Mouse (Mus musculus): ENCODE results near the gene Rnls. TPM values are rescaled to one million over a fixed set of nuclear protein-coding genes. Genes with fewer than 3 reads are reported as not detected.

Gene Rnls
- polyA plus RNA-seq, 1 experiment from 2014 or later = 7.7 TPM

- Histone ChIP-seq H3K4me2 (ENCODE audit: low read depth, low read length) (no peak overlapping the region), H3K9me3 (ENCODE audit: control insufficient read depth, low read length) (no peaks in the 10 kb centered on the region), H3K27me3 (replicated peaks; ENCODE audit: control insufficient read depth, insufficient read depth, low read length) (no peaks in the 10 kb centered on the region), H3K9ac (ENCODE audit: low read depth, low read length) (no peak overlapping the region), H3K36me3 (ENCODE audit: control insufficient read depth, insufficient read depth, low read length) (no peaks in the 10 kb centered on the region), H3K27ac (ENCODE audit: low read length) (no peak overlapping the region), H3K4me1 (ENCODE audit: control insufficient read depth, insufficient read depth, low read length) (no peaks in the 10 kb centered on the region), H3K4me3 (ENCODE audit: low read length) (no peak overlapping the region)
- no peak for ATAC-seq
- 87% methylated on average over 2 of the region's 2 CpGs for WGBS
These were observed 248.9 kb downstream of the Rnls start for GRCm38 (mm10) chr19:33143198-33143597.

GRCm38 (mm10) chr19:33137316-33137715 is 254.8 kb downstream of the Rnls start:
- H3K9ac ChIP-seq (ENCODE audit: low read depth, low read length) = no peak overlapping the region
- H3K4me3 ChIP-seq (ENCODE audit: low read length) = no peak overlapping the region
- H3K4me1 ChIP-seq (ENCODE audit: control insufficient read depth, insufficient read depth, low read length) = no peaks in the 10 kb centered on the region
- H3K27me3 ChIP-seq (replicated peaks; ENCODE audit: control insufficient read depth, insufficient read depth, low read length) = no peaks in the 10 kb centered on the region
- no peaks in the 10 kb centered on the region for H3K9me3 ChIP-seq (ENCODE audit: control insufficient read depth, low read length)
- 80% methylated on average over 5 of the region's 5 CpGs for WGBS
- no peaks in the 10 kb centered on the region for H3K36me3 ChIP-seq (ENCODE audit: control insufficient read depth, insufficient read depth, low read length)
- ATAC-seq = no peak
- no peak overlapping the region for H3K4me2 ChIP-seq (ENCODE audit: low read depth, low read length)
- no peak overlapping the region for H3K27ac ChIP-seq (ENCODE audit: low read length)

- no peak overlapping the region for H3K9ac ChIP-seq (ENCODE audit: low read depth, low read length)
- H3K4me3 ChIP-seq (ENCODE audit: low read length) = no peak overlapping the region
- no peak for ATAC-seq
- H3K27ac ChIP-seq (ENCODE audit: low read length) = no peak overlapping the region
- H3K36me3 ChIP-seq (ENCODE audit: control insufficient read depth, insufficient read depth, low read length) = no peaks in the 10 kb centered on the region
- no peaks in the 10 kb centered on the region for H3K9me3 ChIP-seq (ENCODE audit: control insufficient read depth, low read length)
- no peak overlapping the region for H3K4me2 ChIP-seq (ENCODE audit: low read depth, low read length)
- no peaks in the 10 kb centered on the region for H3K4me1 ChIP-seq (ENCODE audit: control insufficient read depth, insufficient read depth, low read length)
- no peaks in the 10 kb centered on the region for H3K27me3 ChIP-seq (replicated peaks; ENCODE audit: control insufficient read depth, insufficient read depth, low read length)
- 84% methylated on average over 6 of the region's 6 CpGs for WGBS
These were observed 269.4 kb downstream of the Rnls start for GRCm38 (mm10) chr19:33122611-33123226.

GRCm38 (mm10) chr19:33119947-33120346 is 272.1 kb downstream of the Rnls start:
- no peaks in the 10 kb centered on the region for H3K36me3 ChIP-seq (ENCODE audit: control insufficient read depth, insufficient read depth, low read length)
- H3K4me3 ChIP-seq (ENCODE audit: low read length) = no peak overlapping the region
- no peaks in the 10 kb centered on the region for H3K27me3 ChIP-seq (replicated peaks; ENCODE audit: control insufficient read depth, insufficient read depth, low read length)
- H3K9ac ChIP-seq (ENCODE audit: low read depth, low read length) = no peak overlapping the region
- ATAC-seq = no peak
- H3K9me3 ChIP-seq (ENCODE audit: control insufficient read depth, low read length) = no peaks in the 10 kb centered on the region
- no peak overlapping the region for H3K4me2 ChIP-seq (ENCODE audit: low read depth, low read length)
- H3K4me1 ChIP-seq (ENCODE audit: control insufficient read depth, insufficient read depth, low read length) = no peaks in the 10 kb centered on the region
- H3K27ac ChIP-seq (ENCODE audit: low read length) = no peak overlapping the region
- WGBS = 83% methylated on average over 5 of the region's 5 CpGs

- no peak overlapping the region for H3K27ac ChIP-seq (ENCODE audit: low read length)
- H3K4me2 ChIP-seq (ENCODE audit: low read depth, low read length) = no peak overlapping the region
- ATAC-seq = no peak
- H3K4me1 ChIP-seq (ENCODE audit: control insufficient read depth, insufficient read depth, low read length) = no peaks in the 10 kb centered on the region
- no peak overlapping the region for H3K4me3 ChIP-seq (ENCODE audit: low read length)
- H3K9ac ChIP-seq (ENCODE audit: low read depth, low read length) = no peak overlapping the region
- no peaks in the 10 kb centered on the region for H3K27me3 ChIP-seq (replicated peaks; ENCODE audit: control insufficient read depth, insufficient read depth, low read length)
- no peaks in the 10 kb centered on the region for H3K9me3 ChIP-seq (ENCODE audit: control insufficient read depth, low read length)
- H3K36me3 ChIP-seq (ENCODE audit: control insufficient read depth, insufficient read depth, low read length) = no peaks in the 10 kb centered on the region
- 70% methylated on average over 1 of the region's 1 CpGs for WGBS
These were observed 273.2 kb downstream of the Rnls start for GRCm38 (mm10) chr19:33118898-33119297.

- no peak for ATAC-seq
- Histone ChIP-seq H3K36me3 (ENCODE audit: control insufficient read depth, insufficient read depth, low read length) (no peaks in the 10 kb centered on the region), H3K27me3 (replicated peaks; ENCODE audit: control insufficient read depth, insufficient read depth, low read length) (no peaks in the 10 kb centered on the region), H3K4me1 (ENCODE audit: control insufficient read depth, insufficient read depth, low read length) (no peaks in the 10 kb centered on the region), H3K4me3 (ENCODE audit: low read length) (no peak overlapping the region), H3K27ac (ENCODE audit: low read length) (no peak overlapping the region), H3K9ac (ENCODE audit: low read depth, low read length) (no peak overlapping the region), H3K9me3 (ENCODE audit: control insufficient read depth, low read length) (no peaks in the 10 kb centered on the region), H3K4me2 (ENCODE audit: low read depth, low read length) (no peak overlapping the region)
- WGBS = 81% methylated on average over 8 of the region's 8 CpGs
These were observed 277.3 kb downstream of the Rnls start for GRCm38 (mm10) chr19:33114631-33115295.

- H3K9ac ChIP-seq (ENCODE audit: low read depth, low read length) = no peak overlapping the region
- H3K27me3 ChIP-seq (replicated peaks; ENCODE audit: control insufficient read depth, insufficient read depth, low read length) = no peaks in the 10 kb centered on the region
- H3K27ac ChIP-seq (ENCODE audit: low read length) = no peak overlapping the region
- no peak overlapping the region for H3K4me2 ChIP-seq (ENCODE audit: low read depth, low read length)
- no peak for ATAC-seq
- no peaks in the 10 kb centered on the region for H3K36me3 ChIP-seq (ENCODE audit: control insufficient read depth, insufficient read depth, low read length)
- no peak overlapping the region for H3K4me3 ChIP-seq (ENCODE audit: low read length)
- no peaks in the 10 kb centered on the region; the same call in 1 of the 2 replicates for H3K4me1 ChIP-seq (ENCODE audit: control insufficient read depth, insufficient read depth, low read length)
- 53% methylated on average over 7 of the region's 7 CpGs for WGBS
- no peaks in the 10 kb centered on the region for H3K9me3 ChIP-seq (ENCODE audit: control insufficient read depth, low read length)
These were observed 278.3 kb downstream of the Rnls start for GRCm38 (mm10) chr19:33113746-33114145.

GRCm38 (mm10) chr19:33110404-33110803 is 281.7 kb downstream of the Rnls start:
- 77% methylated on average over 9 of the region's 9 CpGs for WGBS

GRCm38 (mm10) chr19:33109941-33110371 is 282.1 kb downstream of the Rnls start:
- no peak overlapping the region for H3K9ac ChIP-seq (ENCODE audit: low read depth, low read length)
- no peaks in the 10 kb centered on the region for H3K36me3 ChIP-seq (ENCODE audit: control insufficient read depth, insufficient read depth, low read length)
- no peak overlapping the region for H3K4me3 ChIP-seq (ENCODE audit: low read length)
- no peaks in the 10 kb centered on the region for H3K9me3 ChIP-seq (ENCODE audit: control insufficient read depth, low read length)
- no peaks in the 10 kb centered on the region; the same call in 1 of the 2 replicates for H3K4me1 ChIP-seq (ENCODE audit: control insufficient read depth, insufficient read depth, low read length)
- H3K27me3 ChIP-seq (replicated peaks; ENCODE audit: control insufficient read depth, insufficient read depth, low read length) = no peaks in the 10 kb centered on the region
- peak; percentile 59; the same call in 1 of the 2 replicates for ATAC-seq
- no peak overlapping the region for H3K27ac ChIP-seq (ENCODE audit: low read length)
- WGBS = 48% methylated on average over 6 of the region's 6 CpGs
- no peak overlapping the region for H3K4me2 ChIP-seq (ENCODE audit: low read depth, low read length)

More at GRCm38 (mm10) chr19:33110404-33110803, 281.7 kb downstream of the Rnls start:
- Histone ChIP-seq H3K9ac (ENCODE audit: low read depth, low read length) (no peak overlapping the region), H3K4me3 (ENCODE audit: low read length) (no peak overlapping the region), H3K27ac (ENCODE audit: low read length) (no peak overlapping the region; the same call in 1 of the 2 replicates), H3K9me3 (ENCODE audit: control insufficient read depth, low read length) (no peaks in the 10 kb centered on the region), H3K4me2 (ENCODE audit: low read depth, low read length) (no peak overlapping the region), H3K36me3 (ENCODE audit: control insufficient read depth, insufficient read depth, low read length) (no peaks in the 10 kb centered on the region), H3K4me1 (ENCODE audit: control insufficient read depth, insufficient read depth, low read length) (no peaks in the 10 kb centered on the region; the same call in 1 of the 2 replicates), H3K27me3 (replicated peaks; ENCODE audit: control insufficient read depth, insufficient read depth, low read length) (no peaks in the 10 kb centered on the region)
- no peak for ATAC-seq
